Mouse (Mus musculus) myocyte (in vitro differentiated cells): Measurements from ENCODE around the gene Fam169a.

ENCODE experiments used
- MAX ChIP-seq: IDR thresholded peaks from one replicate; pipeline ENCODE4 v1.6.1; 2011; ENCODE audit warnings: low read depth, mild to moderate bottlenecking, control low read depth
- MYOG ChIP-seq, 3 experiments: IDR thresholded peaks; one replicate each; pipeline ENCODE4 v1.6.1; 2011; ENCODE audit warnings: control low read depth in 2 of 3, low read depth in 2 of 3, mild to moderate bottlenecking in 2 of 3; ENCODE audit not compliant: insufficient read length in 2 of 3, control insufficient read depth in 1 of 3, insufficient read depth in 1 of 3
- POLR2A ChIP-seq: IDR thresholded peaks from one replicate; pipeline ENCODE4 v1.6.1; 2011; ENCODE audit warnings: low read depth, mild to moderate bottlenecking, control low read depth, moderate library complexity; ENCODE audit not compliant: insufficient read length
- POLR2AphosphoS2 ChIP-seq: IDR thresholded peaks from one replicate; pipeline ENCODE4 v1.6.1; 2011; ENCODE audit warnings: low read depth, control low read depth; ENCODE audit not compliant: insufficient read length
- TCF12 ChIP-seq: IDR thresholded peaks from one replicate; pipeline ENCODE4 v1.6.1; 2011; ENCODE audit warnings: mild to moderate bottlenecking, control low read depth; ENCODE audit not compliant: poor library complexity, insufficient read depth, severe bottlenecking
- USF1 ChIP-seq: IDR thresholded peaks from one replicate; pipeline ENCODE4 v1.6.1; 2011; ENCODE audit warnings: low read depth, mild to moderate bottlenecking, control low read depth, moderate library complexity

GRCm38 (mm10) chr13:97063431-97063830, 3.7 kb upstream of the Fam169a start:
- TF ChIP-seq MAX: no peak
- TF ChIP-seq POLR2A: no peak
- no peak for TF ChIP-seq USF1
- TF ChIP-seq MYOG (IDR thresholded peaks at IDR 0.05; ENCODE audit: control insufficient read depth in 1 of 3, insufficient read depth in 1 of 3, insufficient read length in 2 of 3, low read depth in 2 of 3): no peak
- TF ChIP-seq POLR2AphosphoS2: no peak
- TF ChIP-seq TCF12: no peak
